Mouse (Mus musculus) heart, postnatal 0 days (tissue): ENCODE measurements at regions not wholly inside any gene's neighbourhood (a gene's known extent, or its start where the extent isn't known, plus 50 kb on each side); places are given as distances from the start of the nearest gene placed in this dataset.
"Not testable (repeated sequence)": the region's sequence is repeated elsewhere in the genome, so short reads cannot be mapped to it uniquely, and the experiment has no call there.

Source experiments
- ATAC-seq: fragments of 200-750 bp; cut with Nextera tagmentation; 2 replicates; pipeline ENCODE4 v1.8.0; 2017; ENCODE audit warnings: low read depth, moderate number of reproducible peaks, moderate library complexity; ENCODE audit not compliant: insufficient read depth
- DNase-seq: peaks from one replicate; pipeline ENCODE4 v3.0.0-alpha.2; 2016; ENCODE audit warnings: low spot score
- H3K27ac ChIP-seq: fragments of 300-500 bp; sonication (generic); 2 replicates; pipeline ENCODE4 v1.5.1; 2014; ENCODE audit warnings: low read depth, mild to moderate bottlenecking
- H3K27me3 ChIP-seq: fragments of 300-500 bp; sonication (generic); 2 replicates; pipeline ENCODE4 v1.6.1; 2014; ENCODE audit warnings: low read length, mixed read lengths; ENCODE audit not compliant: control insufficient read depth, insufficient read depth
- H3K36me3 ChIP-seq: fragments of 300-500 bp; sonication (generic); replicated peaks from 2 replicates; pipeline ENCODE4 v1.6.1; 2014; ENCODE audit warnings: low read length, mixed read lengths; ENCODE audit not compliant: control insufficient read depth, insufficient read depth
- H3K4me1 ChIP-seq: fragments of 300-500 bp; sonication (generic); 2 replicates; pipeline ENCODE4 v1.6.1; 2014; ENCODE audit warnings: antibody characterized with exemption; ENCODE audit not compliant: control insufficient read depth, insufficient read depth
- H3K4me2 ChIP-seq: fragments of 300-500 bp; sonication (generic); 2 replicates; pipeline ENCODE4 v1.6.1; 2014; ENCODE audit warnings: low read depth, mild to moderate bottlenecking, low read length, moderate library complexity
- H3K4me3 ChIP-seq: fragments of 300-500 bp; sonication (generic); 2 replicates; pipeline ENCODE4 v1.5.1; 2014; ENCODE audit warnings: low read depth, low read length
- H3K9ac ChIP-seq: fragments of 300-500 bp; sonication (generic); replicated peaks from 2 replicates; pipeline ENCODE4 v1.6.1; 2014; ENCODE audit warnings: low read depth, low read length, mixed read lengths
- H3K9me3 ChIP-seq: fragments of 300-500 bp; sonication (generic); replicated peaks from 2 replicates; pipeline ENCODE4 v1.6.1; 2016; ENCODE audit warnings: low read length; ENCODE audit not compliant: control insufficient read depth
- CTCF ChIP-seq: IDR thresholded peaks from 2 replicates; pipeline ENCODE4 v1.5.1; 2016; ENCODE audit warnings: antibody characterized with exemption, control low read depth, low read depth
- EP300 ChIP-seq: IDR thresholded peaks from 2 replicates; pipeline ENCODE4 v1.6.1; 2016; ENCODE audit warnings: antibody characterized with exemption, low read depth
- WGBS: fragments of 180-500 bp; shearing (Covaris S2); extraction: QIAGEN DNeasy Blood & Tissue Kit; methylation state at CpG from one replicate; pipeline ENCODE4 v1.1.7; 2014; 5-methylcytosine and 5-hydroxymethylcytosine counted together

GRCm38 (mm10) chr12:27909417-27910100 is 567.2 kb upstream of the Sox11 start:
- TF ChIP-seq EP300 = no peak
- no peak for TF ChIP-seq CTCF
- no peak for DNase-seq
- Histone ChIP-seq H3K36me3 (no peaks in the 10 kb centered on the region), H3K9ac (no peak overlapping the region), H3K4me2 (no peak overlapping the region), H3K27me3 (no peaks in the 10 kb centered on the region), H3K9me3 (no peaks in the 10 kb centered on the region), H3K27ac (no peak overlapping the region), H3K4me3 (no peak overlapping the region), H3K4me1 (no peaks in the 10 kb centered on the region)
- ATAC-seq = no peak
- WGBS = 83% methylated on average over 5 of the region's 5 CpGs

- not testable (repeated sequence) for H3K27ac ChIP-seq, H3K36me3 ChIP-seq, H3K4me2 ChIP-seq, H3K4me3 ChIP-seq, H3K9ac ChIP-seq, H3K4me1 ChIP-seq, H3K27me3 ChIP-seq, H3K9me3 ChIP-seq, DNase-seq, ATAC-seq
Observed at GRCm38 (mm10) chr12:27896682-27897081, 554.3 kb upstream of the Sox11 start.

- H3K9me3 ChIP-seq = no peaks in the 10 kb centered on the region
- no peaks in the 10 kb centered on the region for H3K36me3 ChIP-seq
- H3K27me3 ChIP-seq = no peaks in the 10 kb centered on the region
- H3K27ac ChIP-seq = no peak overlapping the region
- H3K4me1 ChIP-seq = no peaks in the 10 kb centered on the region
- no peak overlapping the region for H3K9ac ChIP-seq
- 62% methylated on average over 4 of the region's 4 CpGs for WGBS
- TF ChIP-seq CTCF (no peak), EP300 (no peak)
- ATAC-seq = no peak
- DNase-seq = no peak
- no peak overlapping the region for H3K4me2 ChIP-seq
- no peak overlapping the region for H3K4me3 ChIP-seq
Observed at GRCm38 (mm10) chr12:27881720-27882119, 539.3 kb upstream of the Sox11 start.

DNA sequence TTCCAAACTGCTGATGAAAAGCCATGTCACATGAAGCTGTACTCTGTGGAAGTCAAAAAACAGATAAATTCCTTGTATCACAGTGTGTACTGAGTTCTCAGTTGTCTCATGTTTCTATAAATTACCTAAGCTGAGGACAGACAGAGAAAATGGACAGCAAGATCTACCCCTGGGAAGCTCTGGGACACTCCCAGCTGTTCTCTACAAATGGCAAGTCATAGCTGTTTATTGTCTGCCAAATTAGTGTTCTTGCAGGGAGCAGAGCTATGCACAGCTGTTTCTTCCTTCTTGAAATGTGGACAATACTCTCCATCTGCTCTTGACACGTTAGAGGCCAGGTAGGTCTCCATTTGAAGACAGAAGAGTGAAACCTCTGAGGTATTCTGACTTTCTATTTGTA is 524.0 kb upstream of the Sox11 start:
- Histone ChIP-seq H3K9me3 (no peaks in the 10 kb centered on the region), H3K4me3 (no peak overlapping the region), H3K4me2 (no peak overlapping the region), H3K27ac (no peak overlapping the region), H3K9ac (no peak overlapping the region), H3K27me3 (no peaks in the 10 kb centered on the region), H3K36me3 (no peaks in the 10 kb centered on the region), H3K4me1 (no peaks in the 10 kb centered on the region)
- 78% methylated on average over 1 of the region's 1 CpGs for WGBS
- no peak for ATAC-seq
- no peak for DNase-seq
- no peak for TF ChIP-seq CTCF
- no peak for TF ChIP-seq EP300

GRCm38 (mm10) chr12:27849537-27849936 is 507.2 kb upstream of the Sox11 start:
- Histone ChIP-seq H3K4me3 (no peak overlapping the region), H3K4me1 (no peaks in the 10 kb centered on the region), H3K27ac (no peak overlapping the region), H3K27me3 (no peaks in the 10 kb centered on the region), H3K4me2 (no peak overlapping the region), H3K9ac (no peak overlapping the region), H3K36me3 (no peaks in the 10 kb centered on the region), H3K9me3 (no peaks in the 10 kb centered on the region)
- no peak for DNase-seq
- WGBS = 83% methylated on average over 3 of the region's 3 CpGs
- peak; percentile 32 for TF ChIP-seq CTCF
- TF ChIP-seq EP300 = no peak
- no peak for ATAC-seq

DNA sequence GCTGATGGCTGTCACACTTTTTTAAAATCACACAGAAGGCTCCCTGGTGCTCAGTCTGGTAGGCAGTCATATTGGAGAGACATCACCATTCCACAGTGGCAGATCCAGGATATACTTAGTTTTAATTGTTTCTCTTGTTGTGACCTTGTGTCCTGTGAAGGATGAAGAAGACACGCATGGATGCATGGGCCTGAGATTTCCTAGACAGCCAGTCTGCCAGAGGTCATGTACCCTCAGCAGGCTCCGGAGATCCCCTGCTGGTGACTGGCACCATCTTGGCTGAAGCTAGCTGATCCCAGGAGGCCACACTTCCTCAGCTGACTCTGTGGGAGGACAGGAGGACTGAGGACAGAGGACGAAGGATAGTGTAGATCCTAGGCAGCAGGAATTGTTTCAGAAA is 506.7 kb upstream of the Sox11 start:
- DNase-seq = no peak
- no peaks in the 10 kb centered on the region for H3K4me1 ChIP-seq
- no peak overlapping the region for H3K4me2 ChIP-seq
- H3K27ac ChIP-seq = no peak overlapping the region
- 59% methylated on average over 3 of the region's 3 CpGs for WGBS
- H3K9ac ChIP-seq = no peak overlapping the region
- no peak for TF ChIP-seq EP300
- H3K4me3 ChIP-seq = no peak overlapping the region
- H3K27me3 ChIP-seq = no peaks in the 10 kb centered on the region
- H3K36me3 ChIP-seq = no peaks in the 10 kb centered on the region
- H3K9me3 ChIP-seq = no peaks in the 10 kb centered on the region
- no peak for ATAC-seq
